Mouse (Mus musculus) right cerebral cortex, postnatal 36 days (tissue): ENCODE measurements around the gene Taf15.
A peak's percentile ranks its signal among the peaks of the same experiment; 100 is the strongest.

Experiments used
- DNase-seq, 2 experiments: peaks; one replicate each; pipeline ENCODE4 v3.0.0; 2022; ENCODE audit warnings: low spot score in 2 of 2, mixed read lengths in 1 of 2

Gene Taf15

GRCm38 (mm10) chr11:83457257-83457656, 15.6 kb upstream of the Taf15 start:
- no peak for DNase-seq

GRCm38 (mm10) chr11:83457912-83458601, 14.8 kb upstream of the Taf15 start:
- no peak for DNase-seq

GRCm38 (mm10) chr11:83461462-83462027, 11.3 kb upstream of the Taf15 start:
- DNase-seq = no peak

GRCm38 (mm10) chr11:83462711-83463244, 10.1 kb upstream of the Taf15 start, which contains the start of gene Mmp28:
Mmp28 (minus strand) TSS chr11:83463071.
- no peak for DNase-seq

- no peak for DNase-seq
These were observed 6.9 kb upstream of the Taf15 start for GRCm38 (mm10) chr11:83465976-83466375.

GRCm38 (mm10) chr11:83467120-83467652, 5.7 kb upstream of the Taf15 start:
- no peak for DNase-seq

- DNase-seq = no peak
These were observed 4.1 kb upstream of the Taf15 start for GRCm38 (mm10) chr11:83468765-83469164.

- no peak for DNase-seq
These were observed 1.1 kb upstream of the Taf15 start for GRCm38 (mm10) chr11:83471766-83472165.

GRCm38 (mm10) chr11:83473235-83474016, 540 bp downstream of the Taf15 start:
- no peak for DNase-seq

GRCm38 (mm10) chr11:83491488-83491887, 18.6 kb downstream of the Taf15 start:
- no peak for DNase-seq

GRCm38 (mm10) chr11:83495571-83495970, 22.7 kb downstream of the Taf15 start:
- no peak for DNase-seq

GRCm38 (mm10) chr11:83504308-83504707, 31.4 kb downstream of the Taf15 start:
- no peak for DNase-seq

GRCm38 (mm10) chr11:83509521-83509920, 36.6 kb downstream of the Taf15 start:
- no peak for DNase-seq

GRCm38 (mm10) chr11:83517153-83517552, 44.3 kb downstream of the Taf15 start:
- no peak for DNase-seq

- DNase-seq = no peak
These were observed 45.5 kb downstream of the Taf15 start for GRCm38 (mm10) chr11:83518371-83518770.

- DNase-seq = no peak
These were observed 49.2 kb downstream of the Taf15 start, which contains the start of gene Heatr9 for GRCm38 (mm10) chr11:83522075-83522474. Heatr9 (minus strand) TSS chr11:83522175.

- no peak for DNase-seq
These were observed 56.1 kb downstream of the Taf15 start for GRCm38 (mm10) chr11:83529024-83529423.

- DNase-seq = no peak
These were observed 57.5 kb downstream of the Taf15 start, which contains the start of gene Ccl5 for GRCm38 (mm10) chr11:83530360-83530759. Ccl5 (minus strand) TSS chr11:83530518.

- DNase-seq = no peak
These were observed 60.3 kb downstream of the Taf15 start for GRCm38 (mm10) chr11:83533192-83533591.

- DNase-seq = no peak
These were observed 61.3 kb downstream of the Taf15 start for GRCm38 (mm10) chr11:83534143-83534542.

GRCm38 (mm10) chr11:83534609-83535423, 61.9 kb downstream of the Taf15 start:
- peak; percentile 8 to 44 for DNase-seq
